Mouse (Mus musculus): ENCODE measurements at regions not wholly inside any gene's neighbourhood (a gene's known extent, or its start where the extent isn't known, plus 50 kb on each side); places are given as distances from the start of the nearest gene placed in this dataset.

GRCm38 (mm10) chr10:124945257-124945656 lies 444.0 kb downstream of the Slc16a7 start:
- no peak for DNase-seq (ENCODE audit: low spot score)

- no peak for DNase-seq (ENCODE audit: low spot score)
These were observed 447.1 kb downstream of the Slc16a7 start for GRCm38 (mm10) chr10:124942214-124942613.

GRCm38 (mm10) chr10:124927218-124927617 lies 462.0 kb downstream of the Slc16a7 start:
- no peak for DNase-seq (ENCODE audit: low spot score)

GRCm38 (mm10) chr10:124900044-124900443 lies 489.2 kb downstream of the Slc16a7 start:
- DNase-seq (ENCODE audit: low spot score), result peak; percentile 2

GRCm38 (mm10) chr10:124878525-124878924 lies 510.7 kb downstream of the Slc16a7 start:
- DNase-seq (ENCODE audit: low spot score), result no peak

- no peak for DNase-seq (ENCODE audit: low spot score)
These were observed 511.6 kb downstream of the Slc16a7 start for GRCm38 (mm10) chr10:124877706-124878105.

- no peak for DNase-seq (ENCODE audit: low spot score)
These were observed 517.1 kb downstream of the Slc16a7 start for GRCm38 (mm10) chr10:124872211-124872610.

GRCm38 (mm10) chr10:124842546-124843113 lies 546.6 kb downstream of the Slc16a7 start:
- DNase-seq (ENCODE audit: low spot score), result no peak

GRCm38 (mm10) chr10:124833930-124834329 lies 555.3 kb downstream of the Slc16a7 start:
- no peak for DNase-seq (ENCODE audit: low spot score)

- no peak for DNase-seq (ENCODE audit: low spot score)
These were observed 585.2 kb downstream of the Slc16a7 start for GRCm38 (mm10) chr10:124803997-124804614.

All from left cerebral cortex, adult 11 months (tissue).